ENCODE assay signal across 8 mouse cellular contexts in the genomic region with DNA sequence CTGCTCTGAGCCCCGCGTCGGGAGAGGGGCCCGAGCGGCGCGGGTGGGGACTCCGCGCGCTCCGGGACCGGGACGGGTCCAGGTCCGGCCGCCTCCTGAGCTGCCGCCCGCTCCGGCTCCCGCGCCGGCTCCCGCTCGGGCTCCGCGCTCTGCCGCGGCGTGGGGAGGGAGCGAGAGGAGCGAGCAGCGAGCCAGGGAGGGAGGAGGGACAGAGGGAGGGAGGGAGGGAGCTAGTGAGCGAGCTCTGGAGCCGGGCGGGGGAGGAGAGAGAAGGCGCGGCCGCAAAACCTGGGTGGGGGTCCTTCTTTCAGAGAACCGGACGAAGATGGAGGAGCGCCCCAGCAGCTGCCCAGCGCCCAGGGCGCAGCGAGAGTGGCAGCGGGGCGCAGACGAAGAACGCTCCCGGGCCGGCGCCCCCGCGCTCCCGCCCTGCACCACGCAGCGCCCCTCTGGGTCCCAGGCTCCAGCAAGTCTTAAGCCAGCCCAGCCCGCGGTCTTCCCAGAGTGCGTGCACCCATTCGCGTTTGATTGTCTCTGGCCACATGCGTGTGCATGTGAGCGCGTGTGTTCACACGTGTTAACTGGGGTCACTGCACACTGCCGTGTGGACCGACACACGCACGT.
DNase-seq lines count a peak whose midpoint lies in the region; ATAC-seq and TF ChIP-seq lines count a peak whose summit lies in the region.

No protein-coding gene starts in this region.

- no peak for TF ChIP-seq CTCF in gastrocnemius, adult 2 months (IDR thresholded peaks at IDR 0.05)
- TF ChIP-seq CTCF in stomach, postnatal 0 days (IDR thresholded peaks at IDR 0.05; ENCODE audit: low read depth) = no peak

- DNase-seq in gastrocnemius, adult 2 months = peak; percentile 69
- no peak for DNase-seq in gastrocnemius, adult 18-20 months (ENCODE audit: low spot score)
- DNase-seq in hindbrain, embryonic 10.5 days (ENCODE audit: low spot score) = peak; percentile 73
- peak; percentile 63 for DNase-seq in left cerebral cortex, adult 11 months (ENCODE audit: low spot score)
- DNase-seq in mesoderm, embryonic 11.5 days (ENCODE audit: low read depth, low spot score) = peak; percentile 72
- DNase-seq in stomach, postnatal 0 days (ENCODE audit: low spot score) = peak; percentile 59

- H3K9me3 ChIP-seq in forebrain, embryonic 13.5 days (replicated peaks) = no peaks in the 10 kb centered on the region
- no peaks in the 10 kb centered on the region for H3K9me3 ChIP-seq in hindbrain, embryonic 10.5 days
- no peaks in the 10 kb centered on the region for H3K9me3 ChIP-seq in stomach, postnatal 0 days (ENCODE audit: control insufficient read depth, low read length)

- peak overlapping the region; percentile 95 for H3K4me2 ChIP-seq in forebrain, embryonic 13.5 days
- H3K4me2 ChIP-seq in stomach, postnatal 0 days (replicated peaks; ENCODE audit: low read depth) = peak overlapping the region; percentile 98

- intact Hi-C loops in gastrocnemius, adult 2 months (cut with DNase I) = loop anchor here (1.0 to 10.0 kb wide), 6 partner anchors 77 to 431 kb away; no protein-coding TSS in a partner anchor

- peak overlapping the region; percentile 38 for H3K27ac ChIP-seq in gastrocnemius, adult 2 months
- H3K27ac ChIP-seq in brown adipose tissue, adult 24 weeks (replicated peaks; ENCODE audit: low read depth, low read length) = no peak overlapping the region
- H3K27ac ChIP-seq in forebrain, embryonic 13.5 days = peak overlapping the region; percentile 65
- peak overlapping the region; percentile 89 for H3K27ac ChIP-seq in hindbrain, embryonic 10.5 days
- H3K27ac ChIP-seq in stomach, postnatal 0 days (replicated peaks) = no peak overlapping the region

- no peak for TF ChIP-seq EP300 in stomach, postnatal 0 days (optimal IDR thresholded peaks at IDR 0.05)

- no peaks in the 10 kb centered on the region for H3K36me3 ChIP-seq in forebrain, embryonic 13.5 days (ENCODE audit: poor library complexity, severe bottlenecking)
- H3K36me3 ChIP-seq in hindbrain, embryonic 10.5 days = no peaks in the 10 kb centered on the region
- no peaks in the 10 kb centered on the region for H3K36me3 ChIP-seq in stomach, postnatal 0 days (ENCODE audit: control insufficient read depth, insufficient read depth, low read length)

- no peaks in the 10 kb centered on the region for H3K4me1 ChIP-seq in brown adipose tissue, adult 24 weeks (ENCODE audit: control insufficient read depth, insufficient read depth, insufficient read length, low read length)
- peaks cover 41% of the 10 kb centered on the region for H3K4me1 ChIP-seq in forebrain, embryonic 13.5 days
- H3K4me1 ChIP-seq in hindbrain, embryonic 10.5 days (replicated peaks) = peaks cover 51% of the 10 kb centered on the region
- H3K4me1 ChIP-seq in stomach, postnatal 0 days (replicated peaks; ENCODE audit: control insufficient read depth, insufficient read depth) = no peaks in the 10 kb centered on the region

- WGBS in forebrain, embryonic 13.5 days = under 1% methylated on average over 34 of the region's 68 CpGs
- under 1% methylated on average over 68 of the region's 68 CpGs for WGBS in hindbrain, embryonic 10.5 days
- under 1% methylated on average over 39 of the region's 68 CpGs for WGBS in stomach, postnatal 0 days

- ATAC-seq in forebrain, embryonic 13.5 days = peak; percentile 69
- peak; percentile 50 for ATAC-seq in stomach, postnatal 0 days (ENCODE audit: low FRiP score, low TSS enrichment)

- peaks cover 86% of the 10 kb centered on the region for H3K27me3 ChIP-seq in forebrain, embryonic 13.5 days
- H3K27me3 ChIP-seq in hindbrain, embryonic 10.5 days (ENCODE audit: insufficient read depth, poor library complexity, severe bottlenecking) = peaks cover 81% of the 10 kb centered on the region
- no peaks in the 10 kb centered on the region for H3K27me3 ChIP-seq in stomach, postnatal 0 days (ENCODE audit: control insufficient read depth, insufficient read depth, low read length)

- peak overlapping the region; percentile 81 for H3K9ac ChIP-seq in forebrain, embryonic 13.5 days
- peak overlapping the region; percentile 70 for H3K9ac ChIP-seq in stomach, postnatal 0 days (ENCODE audit: low read length)

- H3K4me3 ChIP-seq in gastrocnemius, adult 2 months = peak overlapping the region; percentile 78
- H3K4me3 ChIP-seq in brown adipose tissue, adult 24 weeks (ENCODE audit: insufficient read depth, low read depth, low read length) = peak overlapping the region; percentile 59
- peak overlapping the region; percentile 66 for H3K4me3 ChIP-seq in forebrain, embryonic 13.5 days
- peak overlapping the region; percentile 72 for H3K4me3 ChIP-seq in hindbrain, embryonic 10.5 days
- H3K4me3 ChIP-seq in stomach, postnatal 0 days (ENCODE audit: low read depth, low read length) = peak overlapping the region; percentile 64

Comparison
In these comparisons a context has a peak if more than half of its experiments do, and no peak if none do; other contexts are left out.
1. H3K27ac ChIP-seq: peak in gastrocnemius, adult 2 months (single experiment), forebrain, embryonic 13.5 days (single experiment) and hindbrain, embryonic 10.5 days (single experiment); none in brown adipose tissue, adult 24 weeks (single experiment) and stomach, postnatal 0 days (single experiment).
2. Peak in every context shown above with its lines, with median percentiles within 50 percentile points of each other: H3K4me3 ChIP-seq.